Mouse (Mus musculus) bone marrow macrophage, adult 2 months (primary cell): ENCODE data around the gene Myh6.
A peak's percentile ranks its signal among the peaks of the same experiment; 100 is the strongest.

Experiments
- CTCF ChIP-seq: IDR thresholded peaks from 2 replicates; pipeline ENCODE4 v1.5.1; 2012; ENCODE audit warnings: low read depth, mild to moderate bottlenecking, low read length, moderate library complexity
- POLR2A ChIP-seq: IDR thresholded peaks from 2 replicates; pipeline ENCODE4 v1.6.1; 2012; ENCODE audit warnings: mild to moderate bottlenecking, low read depth, low read length, borderline replicate concordance

- no peak; the same call in 1 of the 2 replicates for TF ChIP-seq POLR2A
- 0 out of 2 replicates have a peak, but pooled peaks have one; percentile 34 for TF ChIP-seq CTCF
Measured at GRCm38 (mm10) chr14:55014991-55015766, 48.5 kb upstream of the Myh6 start, which contains the start of gene Ngdn.
